Mouse (Mus musculus) urinary bladder, postnatal 4 days (tissue): ENCODE measurements around the gene Afg1l.

Source experiments
- DNase-seq, 2 experiments: peaks; one replicate each; pipeline ENCODE4 v3.0.0; 2021 to 2022; ENCODE audit warnings: low spot score in 2 of 2

Gene Afg1l

GRCm38 (mm10) chr10:42477550-42478340 is 620 bp downstream of the Afg1l start:
- no peak for DNase-seq

GRCm38 (mm10) chr10:42476774-42477475 is 1.4 kb downstream of the Afg1l start:
- DNase-seq, result no peak

- no peak for DNase-seq
These were observed 3.3 kb downstream of the Afg1l start for GRCm38 (mm10) chr10:42474946-42475514.

GRCm38 (mm10) chr10:42464805-42465204 is 13.6 kb downstream of the Afg1l start:
- DNase-seq, result no peak

- DNase-seq, result no peak
These were observed 14.1 kb downstream of the Afg1l start for GRCm38 (mm10) chr10:42464224-42464623.

- DNase-seq, result no peak
These were observed 20.7 kb downstream of the Afg1l start for GRCm38 (mm10) chr10:42457557-42458191.

- DNase-seq, result no peak
These were observed 22.4 kb downstream of the Afg1l start for GRCm38 (mm10) chr10:42455981-42456380.

- no peak for DNase-seq
These were observed 23.7 kb downstream of the Afg1l start for GRCm38 (mm10) chr10:42454690-42455089.

- DNase-seq, result no peak
These were observed 24.1 kb downstream of the Afg1l start for GRCm38 (mm10) chr10:42454266-42454665.

GRCm38 (mm10) chr10:42449672-42450071 is 28.7 kb downstream of the Afg1l start:
- DNase-seq, result no peak

- DNase-seq, result no peak
These were observed 30.0 kb downstream of the Afg1l start for GRCm38 (mm10) chr10:42448371-42448770.

- no peak for DNase-seq
These were observed 32.2 kb downstream of the Afg1l start for GRCm38 (mm10) chr10:42446145-42446544.

- DNase-seq, result no peak
These were observed 41.2 kb downstream of the Afg1l start for GRCm38 (mm10) chr10:42436842-42437805.

GRCm38 (mm10) chr10:42417530-42418174 is 60.7 kb downstream of the Afg1l start:
- DNase-seq, result no peak

GRCm38 (mm10) chr10:42415821-42416470 is 62.4 kb downstream of the Afg1l start:
- no peak for DNase-seq

GRCm38 (mm10) chr10:42410748-42411537 is 67.4 kb downstream of the Afg1l start:
- no peak for DNase-seq

- DNase-seq, result no peak
These were observed 87.9 kb downstream of the Afg1l start for GRCm38 (mm10) chr10:42390436-42390835.

GRCm38 (mm10) chr10:42388181-42388580 is 90.2 kb downstream of the Afg1l start:
- no peak for DNase-seq

- no peak for DNase-seq
These were observed 93.3 kb downstream of the Afg1l start for GRCm38 (mm10) chr10:42384946-42385644.
